ENCODE assay signal across 9 mouse cellular contexts in genomic region chr8:120416173-120416521, GRCm38 (mm10).
A peak's percentile ranks its signal among the peaks of the same experiment; 100 is the strongest.
DNase-seq lines count a peak whose midpoint lies in the region; ATAC-seq and TF ChIP-seq lines count a peak whose summit lies in the region.
"Had no signal": no experiment of that assay in that cellular context is flagged by ENCODE, and none has a peak within 500 bp of the region (broad histone marks: within the 10 kb centered on the region; RNA-seq: fewer than 3 reads in every experiment).

No protein-coding gene starts in this region.

- H3K4me1 ChIP-seq in ES-Bruce4 (ENCODE audit: control insufficient read depth, insufficient read depth, low read length), result peaks cover 2% of the 10 kb centered on the region
- H3K4me1 ChIP-seq in embryonic facial prominence, embryonic 12.5 days, result peaks cover 77% of the 10 kb centered on the region
- H3K4me1 ChIP-seq in kidney, embryonic 14.5 days (ENCODE audit: control insufficient read depth, insufficient read depth, low read length), result peaks cover 39% of the 10 kb centered on the region

- H3K4me2 ChIP-seq in embryonic facial prominence, embryonic 12.5 days (replicated peaks), result peak overlapping the region; percentile 42
- H3K4me2 ChIP-seq in kidney, embryonic 14.5 days (replicated peaks; ENCODE audit: low read depth, low read length), result peak overlapping the region; percentile 31

- H3K27me3 ChIP-seq in ES-Bruce4 (ENCODE audit: control insufficient read depth, insufficient read depth, low read length, poor library complexity, severe bottlenecking), result no peaks in the 10 kb centered on the region
- no peaks in the 10 kb centered on the region for H3K27me3 ChIP-seq in embryonic facial prominence, embryonic 12.5 days
- no peaks in the 10 kb centered on the region for H3K27me3 ChIP-seq in kidney, embryonic 14.5 days (ENCODE audit: control insufficient read depth, insufficient read depth, low read length)

- TF ChIP-seq EP300 in ES-Bruce4 (IDR thresholded peaks at IDR 0.05; ENCODE audit: insufficient read depth, low read depth, low read length), result no peak

- no peak for TF ChIP-seq POLR2A in ES-Bruce4 (IDR thresholded peaks at IDR 0.05; ENCODE audit: insufficient read depth, low read length)

- peak overlapping the region; percentile 34 for H3K9ac ChIP-seq in ES-Bruce4 (ENCODE audit: low read depth, poor library complexity, severe bottlenecking)
- H3K9ac ChIP-seq in embryonic facial prominence, embryonic 12.5 days, result peak overlapping the region; percentile 35
- H3K9ac ChIP-seq in kidney, embryonic 14.5 days (ENCODE audit: low read depth, low read length), result peak overlapping the region; percentile 46; the same call in 1 of the 2 replicates

- WGBS in embryonic facial prominence, embryonic 12.5 days, result 33% methylated on average over 7 of the region's 8 CpGs
- WGBS in kidney, embryonic 14.5 days, result 26% methylated on average over 8 of the region's 8 CpGs

- ATAC-seq in embryonic facial prominence, embryonic 12.5 days (ENCODE audit: insufficient number of reproducible peaks, insufficient read depth, low FRiP score, low TSS enrichment), result peak; percentile 1; the same call in 1 of the 2 replicates
- peak; percentile 11; the same call in 1 of the 2 replicates for ATAC-seq in kidney, embryonic 14.5 days (ENCODE audit: low FRiP score, low TSS enrichment)
- ATAC-seq in inflammation-experienced regulatory T-cells, adult 6 months, result no peak
- ATAC-seq: activated CD4-positive, CD25-positive, alpha-beta regulatory T cell, adult 4 months had no signal

- no peak overlapping the region for H3K27ac ChIP-seq in ES-Bruce4 (ENCODE audit: insufficient read depth, low read length)
- H3K27ac ChIP-seq in embryonic facial prominence, embryonic 12.5 days, result peak overlapping the region; percentile 93
- H3K27ac ChIP-seq in kidney, embryonic 14.5 days (ENCODE audit: low read depth, low read length), result peak overlapping the region; percentile 87

- no peak for TF ChIP-seq CTCF in ES-Bruce4 (IDR thresholded peaks at IDR 0.05; ENCODE audit: low read depth, low read length)

- no peaks in the 10 kb centered on the region for H3K9me3 ChIP-seq in ES-Bruce4 (replicated peaks; ENCODE audit: control insufficient read depth, insufficient read depth, low read length, poor library complexity, severe bottlenecking)
- no peaks in the 10 kb centered on the region for H3K9me3 ChIP-seq in embryonic facial prominence, embryonic 12.5 days
- no peaks in the 10 kb centered on the region for H3K9me3 ChIP-seq in kidney, embryonic 14.5 days (ENCODE audit: control insufficient read depth, low read length)

- H3K36me3 ChIP-seq in ES-Bruce4 (ENCODE audit: control insufficient read depth, insufficient read depth, low read length, poor library complexity, severe bottlenecking), result no peaks in the 10 kb centered on the region
- no peaks in the 10 kb centered on the region for H3K36me3 ChIP-seq in embryonic facial prominence, embryonic 12.5 days
- no peaks in the 10 kb centered on the region for H3K36me3 ChIP-seq in kidney, embryonic 14.5 days (ENCODE audit: control insufficient read depth, insufficient read depth, low read length)

- no peak overlapping the region for H3K4me3 ChIP-seq in ES-Bruce4 (ENCODE audit: low read depth, low read length)
- H3K4me3 ChIP-seq in embryonic facial prominence, embryonic 12.5 days, result 0 out of 2 replicates have a peak overlapping the region, but pooled peaks have one; percentile 4
- H3K4me3 ChIP-seq in kidney, embryonic 14.5 days (ENCODE audit: low read length), result peak overlapping the region; percentile 5; the same call in 1 of the 2 replicates

- peak; percentile 62 for DNase-seq in lung, postnatal 14 days
- DNase-seq in B cell, adult 2 months, result no peak
- DNase-seq in thymus, postnatal 0 days (ENCODE audit: low spot score), result no peak
- no peak for DNase-seq in adrenal gland, adult (ENCODE audit: inconsistent age in 2 of 2, low spot score in 1 of 2)
